Mouse (Mus musculus) inflammation-experienced regulatory T-cells, adult 16 weeks (primary cell): ENCODE data around the gene Drd5. TPM values are rescaled to one million over a fixed set of nuclear protein-coding genes. Genes with fewer than 3 reads are reported as not detected.

Experiments used
- polyA plus RNA-seq: library from polyadenylated mRNA; unstranded; fragments of 100-300 nt; shearing (Covaris generic); gene quantifications from one replicate; pipeline ENCODE4 v1.2.1, GENCODE M21; 2017

Drd5 gene
- polyA plus RNA-seq: not detected

DNA sequence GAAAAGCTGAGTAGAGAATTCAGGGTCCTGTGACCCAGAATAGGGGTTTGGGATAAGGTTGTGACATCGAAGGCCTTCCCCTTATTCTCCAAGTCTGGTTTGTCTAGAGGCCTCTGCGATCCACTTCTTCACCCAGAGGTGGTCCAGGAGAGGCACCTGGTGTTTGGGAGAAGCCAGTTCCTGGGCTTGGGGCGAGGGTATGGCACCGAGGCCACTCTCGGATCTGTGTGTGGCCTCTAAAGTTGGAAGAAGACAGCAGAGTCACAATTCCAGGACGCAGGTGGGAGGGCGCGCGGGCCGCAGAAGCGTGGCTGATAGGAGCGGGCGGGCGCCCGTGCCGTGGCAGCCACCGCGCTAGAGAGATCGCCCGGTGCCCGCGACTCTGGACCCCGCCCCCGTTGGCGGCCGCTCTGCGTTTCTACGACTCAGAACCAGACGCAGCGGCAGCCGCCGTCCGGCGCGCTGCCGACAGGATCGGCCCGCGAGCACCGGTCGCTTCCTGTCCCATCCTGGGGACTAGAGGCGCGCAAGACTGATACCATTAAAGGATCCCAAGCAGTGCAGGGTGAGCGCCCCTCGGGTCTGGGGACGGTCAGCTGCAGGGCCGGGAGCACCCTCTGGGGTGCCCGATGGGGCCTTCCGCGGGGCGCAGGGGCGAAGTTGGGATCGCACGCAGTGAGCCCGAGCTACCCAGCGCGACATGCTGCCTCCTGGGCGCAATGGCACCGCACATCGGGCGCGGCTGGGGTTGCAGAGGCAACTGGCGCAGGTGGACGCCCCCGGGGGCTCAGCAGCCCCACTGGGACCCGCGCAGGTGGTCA, at the start of gene Drd5:
Gene Drd5, plus strand, starts transcription at position 402 of the 821 bp plus-strand sequence.

DNA sequence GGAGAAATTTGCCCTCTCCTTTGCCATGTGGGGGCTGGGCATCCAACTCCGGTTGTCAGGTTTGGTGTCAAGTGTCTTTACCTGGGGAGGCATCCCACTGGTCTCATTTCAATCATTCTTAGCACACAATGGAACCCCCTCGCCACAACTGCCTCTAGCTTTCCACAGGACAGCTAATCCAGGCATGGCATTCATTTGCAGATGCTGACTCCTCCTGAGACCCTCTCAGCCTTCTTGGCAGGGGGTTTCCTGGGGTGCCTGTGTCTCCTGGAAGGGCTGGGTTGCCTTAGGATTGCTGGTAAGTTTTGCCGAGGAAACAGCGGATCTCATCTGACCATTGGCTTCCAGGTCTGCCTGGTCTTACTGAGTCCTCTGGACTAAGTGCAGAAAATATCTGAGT, 43.4 kb upstream of the Drd5 start, which contains the start of gene Otop1:
Gene Otop1, plus strand, starts transcription at position 202 of the 400 bp plus-strand sequence.

Other genes with a start within 250 kb of the Drd5 start
- 0.37 TPM for gene Nsg1, start 159.5 kb upstream of the Drd5 start, polyA plus RNA-seq
- gene Zbtb49, start 98.9 kb upstream of the Drd5 start, polyA plus RNA-seq: 26.6 TPM
- gene Lyar, start 98.9 kb upstream of the Drd5 start, polyA plus RNA-seq: 40.8 TPM
- gene Tmem128, start 59.2 kb upstream of the Drd5 start, polyA plus RNA-seq: 123 TPM
- gene Otop1, start 43.4 kb upstream of the Drd5 start, polyA plus RNA-seq: not detected
- gene Slc2a9, start 183.8 kb downstream of the Drd5 start, polyA plus RNA-seq: 8.8 TPM
- 523 TPM for gene Wdr1, start 243.9 kb downstream of the Drd5 start, polyA plus RNA-seq